Mouse (Mus musculus) CH12F3 (cell line): ENCODE data around the gene Fam184b.

Experiments
- in situ Hi-C: fragments of 300-500 bp; cut with MboI; formaldehyde crosslinking; loops from 2 replicates; pipeline ENCODE4 v1.14.3; 2020; ENCODE audit warnings: low sequenced_read_pairs

Fam184b gene

DNA sequence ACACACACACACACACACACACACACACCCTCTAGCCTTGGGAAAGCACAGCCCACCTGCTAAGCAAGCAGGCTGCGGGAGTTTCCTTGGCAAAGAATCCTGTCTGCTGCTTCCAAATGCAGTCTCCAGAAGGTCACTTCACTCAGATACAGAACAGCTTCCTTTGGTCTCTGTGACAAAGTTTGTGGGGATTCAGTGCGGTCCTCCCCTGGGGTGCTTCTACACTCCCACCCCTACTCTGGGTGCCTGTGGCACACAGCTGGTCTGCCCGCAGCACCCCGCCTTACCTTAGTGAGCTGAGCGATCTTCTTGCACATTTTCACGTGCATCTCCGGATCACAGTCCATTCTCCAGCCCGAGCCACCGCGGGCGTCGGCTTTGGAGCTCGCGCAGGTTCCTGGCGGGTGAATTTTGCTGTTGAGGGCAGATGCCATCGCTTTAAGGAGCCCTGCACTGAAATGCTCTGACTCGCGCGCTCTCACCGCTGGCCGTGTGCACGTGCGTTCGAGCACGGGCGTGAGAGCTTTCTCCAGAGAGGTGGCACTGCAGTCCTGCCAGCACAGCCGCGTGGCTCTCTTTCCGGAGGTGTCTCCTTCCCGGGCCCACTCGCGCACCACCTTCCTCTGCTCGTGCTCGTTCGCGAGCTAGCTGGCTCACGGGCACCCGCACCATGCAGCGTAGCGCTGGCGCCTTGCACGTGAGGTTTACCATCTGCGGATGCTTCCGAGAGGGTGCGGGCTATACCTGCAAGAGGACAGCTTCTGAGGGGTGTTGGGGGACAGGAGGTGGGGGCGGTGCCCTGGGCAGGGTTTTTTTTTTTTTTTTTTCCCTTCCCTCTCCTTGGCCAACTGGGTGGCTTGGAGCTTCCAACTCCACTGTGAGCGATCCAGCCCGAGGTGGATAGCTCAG lies at the start of gene Fam184b:
Gene Fam184b, minus strand, starts transcription at position 809 of the 909 bp plus-strand sequence.
- in situ Hi-C loops, result no loop called here

DNA sequence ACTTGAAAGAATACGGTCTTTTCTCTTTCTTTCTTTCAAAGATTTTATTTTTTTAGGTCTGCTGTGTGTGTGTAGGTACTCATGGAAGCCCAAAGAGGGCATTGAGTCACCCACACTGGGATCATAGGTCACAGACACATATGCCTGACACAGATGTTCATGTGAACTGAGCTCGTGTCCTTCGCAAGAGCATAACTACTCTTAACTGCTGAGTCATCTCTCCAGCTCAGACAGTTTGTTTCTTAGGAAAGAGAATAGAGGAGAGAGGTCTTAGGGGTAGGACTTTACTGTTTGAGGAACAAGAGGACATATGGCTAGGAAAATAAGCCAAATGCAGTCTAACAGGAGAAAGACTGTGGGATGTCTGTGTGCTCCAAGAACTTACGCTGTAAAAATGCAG lies 49.7 kb upstream of the Fam184b start:
- in situ Hi-C loops, result no loop called here

DNA sequence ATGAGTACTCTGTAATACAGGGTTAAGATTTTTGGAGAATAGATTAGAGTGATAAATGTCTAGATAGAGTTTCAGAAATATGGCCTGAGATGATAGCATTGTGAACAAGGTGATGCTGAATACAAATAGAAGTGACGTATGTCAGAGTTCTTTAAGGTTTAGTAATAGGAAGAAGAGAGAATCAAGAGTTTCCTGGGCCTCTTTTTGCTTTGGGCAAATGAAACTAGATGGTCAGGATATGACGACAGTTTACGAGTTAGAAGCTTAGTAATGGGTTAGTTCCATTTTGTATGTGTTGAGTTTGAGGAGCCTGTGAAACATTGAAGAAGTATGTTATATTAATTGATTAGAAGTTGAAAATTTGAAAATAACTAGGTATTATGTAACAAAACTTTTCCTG lies 46.8 kb upstream of the Fam184b start:
- in situ Hi-C loops, result no loop called here

DNA sequence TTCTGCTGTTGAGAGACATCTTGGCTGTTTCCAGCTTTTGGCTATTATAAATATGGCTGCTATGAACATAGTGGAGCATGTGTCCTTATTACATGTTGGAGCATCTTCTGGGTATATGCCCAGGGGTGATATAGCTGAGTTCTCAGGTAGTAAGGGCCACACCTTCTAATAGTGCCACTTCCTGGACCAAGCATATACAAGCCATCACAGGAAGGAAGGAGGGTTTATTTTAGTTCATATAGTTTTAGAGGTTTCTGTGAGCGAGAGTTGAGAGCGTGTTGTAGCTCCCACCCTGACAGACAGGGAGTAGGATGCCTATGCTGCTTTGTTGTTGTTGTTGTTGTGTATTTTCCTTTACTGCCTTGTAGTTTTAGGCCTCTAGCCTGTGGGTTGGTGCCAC lies 45.8 kb upstream of the Fam184b start:
- in situ Hi-C loops, result no loop called here

DNA sequence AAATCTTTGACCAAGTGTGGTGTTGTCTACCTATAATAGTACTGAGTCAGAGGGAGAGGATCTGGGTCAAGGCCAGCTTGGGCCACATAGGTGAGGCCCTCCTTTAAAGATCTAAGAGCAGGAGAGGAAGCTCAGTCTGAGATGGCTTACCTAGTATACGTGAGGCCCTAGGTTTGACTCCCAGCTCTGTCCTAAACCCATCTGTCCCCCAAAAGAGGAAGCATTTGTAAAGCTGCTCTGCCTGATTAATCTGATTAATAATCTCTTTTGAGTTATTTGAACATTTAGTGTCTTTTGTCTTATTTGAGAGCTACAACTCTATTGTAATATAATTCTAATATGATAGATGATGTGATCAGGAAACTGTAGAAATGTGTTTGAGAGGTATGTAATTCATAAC lies 44.0 kb upstream of the Fam184b start:
- in situ Hi-C loops, result no loop called here

GRCm38 (mm10) chr5:45679955-45680354 lies 40.5 kb upstream of the Fam184b start:
- in situ Hi-C loops, result no loop called here

DNA sequence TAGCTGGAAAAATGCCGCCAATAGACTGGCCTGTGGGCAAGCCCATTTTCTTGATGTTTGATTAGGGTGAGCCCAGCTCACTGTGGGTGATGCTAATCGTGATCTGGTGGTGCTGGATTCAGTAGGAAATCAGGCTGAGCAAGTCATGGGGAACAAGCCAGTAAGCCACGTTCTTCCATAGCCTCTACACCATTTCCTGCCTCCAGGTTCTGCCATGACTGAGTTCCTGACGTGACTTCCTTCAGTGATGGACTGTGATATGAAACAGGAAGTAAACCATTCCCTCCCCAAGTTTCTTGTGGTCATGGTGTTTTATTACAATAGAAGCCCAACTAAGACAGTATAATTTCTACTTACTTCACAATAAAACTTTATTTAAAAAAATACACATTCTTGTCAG lies 38.2 kb upstream of the Fam184b start:
- in situ Hi-C loops, result no loop called here

- in situ Hi-C loops, result no loop called here
Observed at GRCm38 (mm10) chr5:45675032-45675431, 35.6 kb upstream of the Fam184b start.

DNA sequence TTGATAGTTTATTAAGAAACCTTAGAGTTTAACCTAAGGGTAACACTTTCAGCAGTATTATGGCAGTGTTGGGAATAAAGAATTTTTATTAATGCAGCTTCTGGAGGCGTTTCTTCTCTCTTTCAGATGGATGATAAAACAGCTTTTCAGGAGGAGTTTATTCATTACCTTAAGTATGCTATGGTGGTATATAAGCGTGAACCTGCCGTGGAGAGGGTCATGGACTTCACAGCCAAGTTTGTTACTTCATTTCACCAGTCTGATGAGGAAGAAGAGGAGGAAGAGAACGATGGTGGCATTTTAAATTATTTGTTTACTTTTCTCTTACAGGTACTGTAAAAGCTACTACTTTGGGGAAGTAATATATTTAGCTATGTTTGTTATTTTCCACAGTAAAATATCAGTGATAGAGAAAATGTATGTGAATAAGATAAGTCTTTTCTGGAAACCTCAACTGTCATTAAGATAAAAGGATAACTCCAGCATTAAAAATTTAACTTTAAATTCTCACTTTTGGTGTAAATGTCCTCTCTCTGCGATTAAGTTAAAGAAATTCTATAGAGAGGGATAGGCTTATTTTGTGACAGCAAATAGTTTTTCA lies 31.6 kb upstream of the Fam184b start:
- in situ Hi-C loops, result loop anchor here (25.0 kb wide), 1 partner anchor 134 kb away; no protein-coding TSS in a partner anchor

DNA sequence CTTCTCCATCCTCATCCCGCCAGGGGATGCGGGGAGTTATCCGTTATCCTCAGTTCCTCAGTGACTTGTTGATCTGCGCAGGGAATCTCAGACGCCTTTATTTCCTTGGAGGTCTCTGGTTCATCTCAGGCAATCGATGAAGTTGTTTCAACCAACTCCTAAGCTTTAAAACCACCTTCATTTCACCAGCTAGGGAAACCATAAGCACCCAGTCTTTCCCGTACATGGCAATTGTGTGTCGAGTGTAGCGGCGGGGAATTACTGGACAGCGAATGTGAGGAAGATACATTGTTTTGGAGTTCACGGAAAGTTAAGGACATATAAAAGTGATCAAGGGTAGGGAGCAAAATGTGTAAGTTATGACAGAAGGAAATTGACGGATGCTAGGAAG lies 30.9 kb upstream of the Fam184b start:
- in situ Hi-C loops, result loop anchor here (25.0 kb wide), 1 partner anchor 133 kb away; no protein-coding TSS in a partner anchor

- in situ Hi-C loops, result loop anchor here (10.0 to 25.0 kb wide), 2 partner anchors 132 to 195 kb away; no protein-coding TSS in a partner anchor
Observed at GRCm38 (mm10) chr5:45669598-45670279, 30.3 kb upstream of the Fam184b start, which contains the start of gene Ncapg. Ncapg (plus strand) TSS chr5:45669919.

GRCm38 (mm10) chr5:45669234-45669597 lies 29.8 kb upstream of the Fam184b start:
- in situ Hi-C loops, result loop anchor here (10.0 to 25.0 kb wide), 2 partner anchors 132 to 194 kb away; no protein-coding TSS in a partner anchor

DNA sequence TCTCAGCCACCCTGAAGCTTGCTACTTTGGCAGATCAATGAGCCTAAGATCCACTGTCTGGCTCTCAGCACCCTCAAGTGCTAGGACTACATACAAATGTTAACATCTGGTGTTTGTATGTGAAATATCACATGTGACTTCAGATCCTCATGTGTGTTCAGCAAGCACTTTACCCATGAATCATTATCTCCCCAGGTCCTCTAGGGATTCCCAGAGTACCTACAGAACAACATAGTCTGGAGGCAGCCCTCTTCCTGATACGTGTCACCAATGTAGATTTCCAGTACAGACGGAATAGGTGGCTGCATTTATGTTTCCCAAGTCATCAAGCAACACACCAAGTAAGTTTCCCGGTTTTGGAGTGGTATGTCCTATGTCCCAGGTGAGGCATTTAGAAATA lies 29.4 kb upstream of the Fam184b start:
- in situ Hi-C loops, result loop anchor here (10.0 to 25.0 kb wide), 2 partner anchors 132 to 194 kb away; no protein-coding TSS in a partner anchor

- in situ Hi-C loops, result loop anchor here (10.0 to 25.0 kb wide), 2 partner anchors 131 to 194 kb away; no protein-coding TSS in a partner anchor
Observed at GRCm38 (mm10) chr5:45668324-45668723, 28.9 kb upstream of the Fam184b start.

DNA sequence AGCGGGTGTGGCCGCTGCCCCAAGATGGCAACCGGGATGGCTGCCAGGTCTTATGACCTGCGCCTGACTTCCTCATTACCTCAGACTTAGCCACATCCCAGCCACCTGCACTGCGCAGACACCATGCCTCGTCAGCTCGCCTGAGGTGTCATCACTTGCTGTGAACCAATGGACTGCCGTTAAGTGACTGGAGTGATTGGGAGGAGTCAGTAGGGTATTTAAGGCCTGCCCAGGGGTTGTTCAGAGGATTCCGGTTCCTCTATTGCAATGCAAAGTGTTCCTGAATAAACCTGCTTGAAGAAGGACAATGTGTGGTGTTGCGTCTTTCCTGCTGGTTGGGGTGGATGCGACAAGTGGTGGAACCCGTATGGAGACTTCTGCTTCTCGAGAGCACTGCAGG lies 19.0 kb upstream of the Fam184b start:
- in situ Hi-C loops, result loop anchor here (25.0 kb wide), 1 partner anchor 121 kb away; no protein-coding TSS in a partner anchor

GRCm38 (mm10) chr5:45651026-45651703 lies 11.8 kb upstream of the Fam184b start:
- in situ Hi-C loops, result loop anchor here (25.0 kb wide), 1 partner anchor 114 kb away; no protein-coding TSS in a partner anchor

- in situ Hi-C loops, result no loop called here
Observed at GRCm38 (mm10) chr5:45639715-45640092, 290 bp upstream of the Fam184b start.

DNA sequence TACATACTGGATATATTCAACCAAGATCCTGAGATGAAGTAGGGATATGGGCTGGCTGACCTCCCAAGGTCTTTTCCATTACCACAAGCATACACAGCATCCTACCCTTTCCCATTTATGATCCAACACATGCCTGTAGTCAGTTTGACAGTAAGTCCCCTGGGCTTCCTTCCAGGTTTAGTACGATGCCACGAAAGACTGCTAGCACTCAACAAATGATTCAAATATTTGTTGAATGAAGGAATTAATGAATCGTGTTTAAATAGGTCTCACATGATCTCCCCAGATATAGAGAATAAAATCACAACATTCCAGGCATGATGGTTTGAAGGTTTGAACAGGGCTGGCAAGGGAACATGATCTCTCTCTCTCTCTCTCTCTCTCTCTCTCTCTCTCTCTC lies 1.0 kb downstream of the Fam184b start:
- in situ Hi-C loops, result no loop called here

GRCm38 (mm10) chr5:45629470-45629869 lies 9.9 kb downstream of the Fam184b start:
- in situ Hi-C loops, result no loop called here

- in situ Hi-C loops, result no loop called here
Observed at GRCm38 (mm10) chr5:45627771-45628170, 11.6 kb downstream of the Fam184b start.

- in situ Hi-C loops, result no loop called here
Observed at GRCm38 (mm10) chr5:45621511-45621910, 17.9 kb downstream of the Fam184b start.
